Mouse (Mus musculus) forebrain, embryonic 16.5 days (tissue): ENCODE data around the gene Wdr37. TPM values are rescaled to one million over a fixed set of nuclear protein-coding genes. Genes with fewer than 3 reads are reported as not detected.
"Not testable (repeated sequence)": the region's sequence is repeated elsewhere in the genome, so short reads cannot be mapped to it uniquely, and the experiment has no call there.

Source experiments
- ATAC-seq: fragments of 200-750 bp; cut with Nextera tagmentation; 2 replicates; pipeline ENCODE4 v1.8.0; 2017; ENCODE audit warnings: mild to moderate bottlenecking, moderate library complexity
- H3K27ac ChIP-seq: fragments of 300-500 bp; sonication (generic); 2 replicates; pipeline ENCODE4 v1.5.1; 2014; ENCODE audit warnings: low read length, control low read depth
- H3K27me3 ChIP-seq: fragments of 300-500 bp; sonication (generic); replicated peaks from 2 replicates; pipeline ENCODE4 v1.6.1; 2014; ENCODE audit warnings: low read length; ENCODE audit not compliant: control insufficient read depth, insufficient read depth
- H3K36me3 ChIP-seq: fragments of 300-500 bp; sonication (generic); 2 replicates; pipeline ENCODE4 v1.6.1; 2014; ENCODE audit not compliant: control insufficient read depth, insufficient read depth
- H3K4me1 ChIP-seq: fragments of 300-500 bp; sonication (generic); replicated peaks from 2 replicates; pipeline ENCODE4 v1.6.1; 2014; ENCODE audit warnings: low read length; ENCODE audit not compliant: control insufficient read depth, insufficient read depth
- H3K4me2 ChIP-seq: fragments of 300-500 bp; sonication (generic); 2 replicates; pipeline ENCODE4 v1.6.1; 2014; ENCODE audit warnings: mild to moderate bottlenecking, low read length, control low read depth
- H3K4me3 ChIP-seq: fragments of 300-500 bp; sonication (generic); replicated peaks from 2 replicates; pipeline ENCODE4 v1.5.1; 2014; ENCODE audit warnings: mild to moderate bottlenecking, low read length, control low read depth
- H3K9ac ChIP-seq: fragments of 300-500 bp; sonication (generic); replicated peaks from 2 replicates; pipeline ENCODE4 v1.6.1; 2014; ENCODE audit warnings: low read depth, low read length, control low read depth
- H3K9me3 ChIP-seq: fragments of 300-500 bp; sonication (generic); 2 replicates; pipeline ENCODE4 v1.6.1; 2016; ENCODE audit warnings: low read length; ENCODE audit not compliant: control insufficient read depth
- WGBS: fragments of 180-500 bp; shearing (Covaris S2); extraction: QIAGEN DNeasy Blood & Tissue Kit; methylation state at CpG from one replicate; pipeline ENCODE4 v1.1.7; 2014; 5-methylcytosine and 5-hydroxymethylcytosine counted together
- polyA plus RNA-seq: library from polyadenylated mRNA; unstranded; fragments of >200 nt; fragmentation: Nextera tagmentation; extraction: Ambion mirVana; gene quantifications from 2 replicates; pipeline ENCODE4 v1.2.1, GENCODE M21; 2015

The Wdr37 gene
- polyA plus RNA-seq: 48.8 and 51.0 TPM in 2 replicates

- peaks cover 15% of the 10 kb centered on the region for H3K4me1 ChIP-seq
- WGBS: 1% methylated on average over 18 of the region's 18 CpGs
- H3K9ac ChIP-seq: peak within 1 kb of the TSS; percentile 88
- no peaks in the 10 kb centered on the region for H3K27me3 ChIP-seq
- peak; percentile 49 for ATAC-seq
- H3K36me3 ChIP-seq: no peaks in the 10 kb centered on the region
- H3K9me3 ChIP-seq: no peaks in the 10 kb centered on the region
- H3K27ac ChIP-seq: peak within 1 kb of the TSS; percentile 97
- peak within 1 kb of the TSS; percentile 91 for H3K4me2 ChIP-seq
- H3K4me3 ChIP-seq: peak within 1 kb of the TSS; percentile 93
Measured at GRCm38 (mm10) chr13:8871314-8871962, at the start of gene Wdr37. Wdr37 (minus strand) TSS chr13:8871909.

- not testable (repeated sequence) for H3K4me1 ChIP-seq, ATAC-seq, H3K9me3 ChIP-seq, H3K9ac ChIP-seq, H3K4me3 ChIP-seq, H3K27ac ChIP-seq, H3K4me2 ChIP-seq, H3K27me3 ChIP-seq, H3K36me3 ChIP-seq
- WGBS: 86% methylated on average over 8 of the region's 8 CpGs
Measured at GRCm38 (mm10) chr13:8913890-8914289, 42.2 kb upstream of the Wdr37 start.

GRCm38 (mm10) chr13:8905986-8906385, 34.3 kb upstream of the Wdr37 start:
- H3K4me2 ChIP-seq, H3K36me3 ChIP-seq, H3K4me3 ChIP-seq, H3K9me3 ChIP-seq, H3K27ac ChIP-seq, H3K4me1 ChIP-seq, ATAC-seq, H3K27me3 ChIP-seq, H3K9ac ChIP-seq: not testable (repeated sequence)
- WGBS: 94% methylated on average over 2 of the region's 2 CpGs

GRCm38 (mm10) chr13:8888603-8889002, 16.9 kb upstream of the Wdr37 start:
- no peak overlapping the region for H3K9ac ChIP-seq
- ATAC-seq: no peak
- no peak overlapping the region for H3K4me2 ChIP-seq
- H3K27me3 ChIP-seq: no peaks in the 10 kb centered on the region
- H3K27ac ChIP-seq: no peak overlapping the region
- H3K4me3 ChIP-seq: no peak overlapping the region
- peaks cover 14% of the 10 kb centered on the region for H3K4me1 ChIP-seq
- 97% methylated on average over 1 of the region's 1 CpGs for WGBS
- H3K9me3 ChIP-seq: no peaks in the 10 kb centered on the region
- peaks cover 10% of the 10 kb centered on the region for H3K36me3 ChIP-seq

- 1% methylated on average over 9 of the region's 9 CpGs for WGBS
- no peaks in the 10 kb centered on the region for H3K27me3 ChIP-seq
Measured at GRCm38 (mm10) chr13:8886185-8886560, 14.5 kb upstream of the Wdr37 start.

GRCm38 (mm10) chr13:8885445-8886184, 13.9 kb upstream of the Wdr37 start, which contains the start of gene Idi1:
Idi1 (plus strand) TSS chr13:8885501.
- Histone ChIP-seq H3K27ac (peak within 1 kb of the TSS; percentile 91), H3K4me2 (peak within 1 kb of the TSS; percentile 77), H3K27me3 (no peaks in the 10 kb centered on the region), H3K36me3 (peaks cover 10% of the 10 kb centered on the region), H3K9ac (peak within 1 kb of the TSS; percentile 56), H3K9me3 (no peaks in the 10 kb centered on the region), H3K4me3 (peak within 1 kb of the TSS; percentile 52), H3K4me1 (peaks cover 14% of the 10 kb centered on the region)
- WGBS: under 1% methylated on average over 46 of the region's 46 CpGs
- ATAC-seq: peak; percentile 99

More at GRCm38 (mm10) chr13:8886185-8886560, 14.5 kb upstream of the Wdr37 start:
- Histone ChIP-seq H3K9me3 (no peaks in the 10 kb centered on the region), H3K4me1 (peaks cover 14% of the 10 kb centered on the region), H3K36me3 (peaks cover 10% of the 10 kb centered on the region), H3K27ac (peak overlapping the region; percentile 91), H3K9ac (peak overlapping the region; percentile 56), H3K4me3 (peak overlapping the region; percentile 52), H3K4me2 (peak overlapping the region; percentile 77)
- no peak for ATAC-seq

GRCm38 (mm10) chr13:8883870-8884269, 12.2 kb upstream of the Wdr37 start:
- not testable (repeated sequence) for ATAC-seq, H3K36me3 ChIP-seq, H3K9ac ChIP-seq, H3K4me2 ChIP-seq, H3K27ac ChIP-seq, H3K9me3 ChIP-seq, H3K27me3 ChIP-seq, H3K4me3 ChIP-seq
- WGBS: 74% methylated on average over 5 of the region's 5 CpGs
- H3K4me1 ChIP-seq: peaks cover 14% of the 10 kb centered on the region

GRCm38 (mm10) chr13:8881611-8882010, 9.9 kb upstream of the Wdr37 start:
- H3K4me1 ChIP-seq: peaks cover 4% of the 10 kb centered on the region
- 76% methylated on average over 3 of the region's 3 CpGs for WGBS
- ATAC-seq: no peak
- H3K27me3 ChIP-seq: no peaks in the 10 kb centered on the region
- no peak overlapping the region for H3K9ac ChIP-seq
- H3K9me3 ChIP-seq: no peaks in the 10 kb centered on the region
- no peak overlapping the region for H3K27ac ChIP-seq
- no peaks in the 10 kb centered on the region for H3K36me3 ChIP-seq
- H3K4me2 ChIP-seq: no peak overlapping the region
- no peak overlapping the region for H3K4me3 ChIP-seq

GRCm38 (mm10) chr13:8873776-8874175, 2.1 kb upstream of the Wdr37 start:
- no peak overlapping the region for H3K4me2 ChIP-seq
- H3K4me1 ChIP-seq: peaks cover 12% of the 10 kb centered on the region
- WGBS: 93% methylated on average over 1 of the region's 1 CpGs
- H3K27me3 ChIP-seq: no peaks in the 10 kb centered on the region
- no peak overlapping the region for H3K9ac ChIP-seq
- no peaks in the 10 kb centered on the region for H3K36me3 ChIP-seq
- H3K9me3 ChIP-seq: no peaks in the 10 kb centered on the region
- no peak overlapping the region for H3K4me3 ChIP-seq
- no peak for ATAC-seq
- no peak overlapping the region for H3K27ac ChIP-seq
